Mouse (Mus musculus) v-Abl transformed pro-B cells (cell line): ENCODE measurements around the gene Egr2.

ENCODE experiments used
- in situ Hi-C, 2 experiments: fragments of 400-800 bp; cut with MboI; formaldehyde crosslinking; loops; one replicate each; pipeline ENCODE4 v1.15.1; 2025; ENCODE audit not compliant: unreplicated experiment in 2 of 2

The Egr2 gene

DNA sequence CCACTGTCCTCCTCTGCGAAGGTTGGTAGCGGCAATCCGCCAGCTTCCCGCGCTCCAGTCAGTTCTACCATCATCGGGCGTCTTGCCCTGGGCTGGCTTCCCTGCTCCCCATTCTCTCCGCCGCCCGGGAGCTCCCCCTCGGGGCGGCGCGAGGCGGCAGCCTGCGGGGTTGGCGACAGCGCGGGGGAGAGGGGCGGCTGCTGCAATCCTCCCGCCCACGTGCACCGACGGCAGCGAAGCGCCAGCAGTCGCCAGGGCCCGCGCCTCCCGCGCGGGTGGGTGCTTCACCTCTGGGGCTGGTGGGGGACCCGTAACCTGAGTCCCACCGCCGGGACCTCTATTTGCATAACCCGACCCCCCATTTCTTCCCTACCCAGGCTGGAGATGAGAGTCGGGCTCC, at the start of gene Egr2:
TSS of gene Egr2 (plus strand) at position 220 of the 400 bp plus-strand sequence.
- in situ Hi-C loops: loop anchor here (5.0 to 25.0 kb wide), 10 partner anchors 220 to 1802 kb away; partner anchors contain the start of genes A930033H14Rik (in 1 of the 2), Jmjd1c (in 1 of the 2) and Reep3 (in 1 of the 2)

DNA sequence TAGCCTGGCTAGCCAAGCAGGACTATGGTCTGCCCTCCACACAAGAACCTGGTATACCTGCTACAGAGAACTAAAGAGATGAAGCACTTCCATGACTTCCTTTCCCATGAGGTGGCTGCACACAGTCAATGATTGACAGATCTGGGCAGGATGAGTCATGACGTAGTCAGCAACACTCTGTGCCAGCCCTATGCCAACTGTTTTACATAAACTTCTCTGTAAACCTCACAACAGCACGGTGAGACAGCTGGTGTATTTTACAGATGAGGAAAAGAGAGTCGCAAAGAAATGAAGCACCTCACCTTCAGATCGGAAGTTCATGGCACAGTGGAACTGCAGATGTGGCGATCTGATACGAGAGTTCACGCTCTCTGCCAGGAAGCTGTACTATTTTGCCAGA, 47.8 kb upstream of the Egr2 start:
- in situ Hi-C loops: no loop called here

DNA sequence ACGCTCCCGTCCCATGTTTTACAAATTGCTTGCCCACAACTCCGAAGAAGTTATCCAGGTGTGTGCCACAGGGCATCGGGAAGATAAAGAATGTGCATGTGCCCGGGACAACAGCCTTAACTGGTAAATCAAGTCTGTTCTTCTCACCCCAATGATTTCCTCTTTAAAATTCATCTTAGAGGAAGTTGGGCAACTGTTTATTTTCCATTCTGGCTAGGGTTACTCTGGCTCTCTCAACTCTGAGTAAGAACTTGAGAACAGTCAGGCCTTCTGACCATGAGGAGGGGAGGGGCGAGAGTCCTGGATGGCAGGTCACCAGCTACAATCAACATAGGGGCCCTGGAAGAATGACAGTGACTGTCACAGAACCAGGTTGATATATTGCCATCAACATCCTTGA, 45.4 kb upstream of the Egr2 start:
- in situ Hi-C loops: no loop called here

DNA sequence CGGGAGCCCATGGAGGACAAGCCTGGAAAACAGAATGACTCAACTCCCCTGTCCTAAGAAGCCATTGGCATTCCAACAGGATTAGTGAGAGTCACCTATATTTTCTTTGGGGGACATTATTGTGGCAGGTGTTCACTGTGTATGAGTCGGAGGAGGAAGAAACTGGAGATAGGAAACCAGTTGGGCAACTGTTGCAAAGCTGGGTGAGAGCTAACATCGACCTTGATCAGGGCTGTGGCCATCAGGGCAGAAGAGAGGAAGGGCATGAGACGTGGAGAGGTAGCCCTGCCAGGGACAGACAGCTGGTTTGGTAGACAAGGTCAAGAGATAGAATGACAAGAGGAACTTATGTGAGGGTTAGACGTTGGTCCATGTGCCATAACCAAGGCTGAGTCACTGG, 44.6 kb upstream of the Egr2 start:
- in situ Hi-C loops: no loop called here

DNA sequence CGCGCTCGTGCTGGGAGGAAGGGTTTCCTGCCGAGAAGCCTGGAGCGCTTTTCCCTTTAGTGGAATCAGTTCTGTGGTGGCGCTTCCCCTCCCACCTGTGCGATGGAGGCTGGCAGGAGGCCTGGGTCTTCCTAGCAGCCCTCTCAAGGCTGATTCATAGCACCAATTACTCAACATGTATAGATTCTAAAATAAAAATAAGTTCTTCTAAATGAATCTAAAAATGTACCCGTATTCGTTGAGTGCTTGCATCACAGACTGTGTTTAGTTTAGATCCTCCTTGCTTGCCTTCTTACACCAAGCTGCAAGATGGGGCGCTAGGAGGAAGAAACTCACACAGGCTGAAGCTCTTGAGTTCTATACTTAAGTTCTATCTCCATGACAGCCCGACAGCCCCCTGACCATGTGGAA, 43.1 kb upstream of the Egr2 start:
- in situ Hi-C loops: no loop called here

DNA sequence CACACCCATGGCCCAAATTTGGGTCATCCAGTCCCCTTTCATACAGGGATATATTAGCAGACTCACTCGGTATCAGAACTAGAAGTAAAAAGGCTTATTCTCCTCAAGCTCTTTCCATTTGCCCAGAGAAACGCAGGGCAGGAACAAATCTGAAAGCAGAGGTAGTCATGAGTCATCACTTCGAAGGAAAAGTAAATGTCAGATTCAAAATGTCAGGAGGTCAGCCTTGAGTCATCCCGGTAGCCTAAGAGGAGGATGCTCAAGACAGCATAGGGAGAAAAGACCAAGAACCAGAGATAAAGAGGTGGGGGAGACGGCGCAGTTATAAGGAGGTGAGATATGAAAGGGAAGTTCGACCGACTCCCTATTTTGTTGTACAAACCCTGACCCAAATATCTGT, 41.7 kb upstream of the Egr2 start:
- in situ Hi-C loops: no loop called here

DNA sequence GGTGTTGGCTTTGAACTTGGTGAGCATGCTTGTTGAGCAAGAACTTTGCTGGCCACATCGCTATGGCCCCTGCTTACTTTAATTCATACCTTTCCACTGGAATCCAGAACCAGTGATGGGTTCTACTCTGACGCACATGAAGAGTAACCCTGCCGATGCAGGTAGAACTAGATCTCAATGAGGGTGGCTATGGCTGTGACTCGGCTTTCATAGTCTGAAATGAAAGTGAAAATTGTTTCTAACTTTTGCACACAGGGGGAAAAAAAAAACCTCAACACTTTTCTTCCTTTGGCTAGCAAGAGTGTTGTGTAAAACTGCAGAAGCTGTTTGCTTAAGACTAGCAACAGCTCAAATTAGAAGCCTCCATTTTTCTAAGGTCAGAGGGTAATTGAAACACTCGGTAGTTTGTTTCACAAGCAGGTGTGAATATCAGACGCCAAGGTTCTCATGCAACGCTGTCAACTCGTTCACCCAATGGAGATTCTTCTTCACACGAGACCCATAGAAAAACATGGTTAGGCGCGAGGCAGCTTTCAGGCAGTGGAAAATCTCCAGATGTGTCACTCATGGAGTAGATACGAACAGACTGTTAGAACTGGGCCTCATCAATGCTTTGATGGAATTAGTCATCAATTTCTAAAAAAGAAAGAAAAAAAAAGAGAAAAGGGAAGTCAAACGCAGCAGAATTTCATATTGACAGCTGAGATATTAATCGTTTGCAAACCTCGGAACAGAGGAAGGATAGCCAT, 38.0 kb upstream of the Egr2 start:
- in situ Hi-C loops: no loop called here

DNA sequence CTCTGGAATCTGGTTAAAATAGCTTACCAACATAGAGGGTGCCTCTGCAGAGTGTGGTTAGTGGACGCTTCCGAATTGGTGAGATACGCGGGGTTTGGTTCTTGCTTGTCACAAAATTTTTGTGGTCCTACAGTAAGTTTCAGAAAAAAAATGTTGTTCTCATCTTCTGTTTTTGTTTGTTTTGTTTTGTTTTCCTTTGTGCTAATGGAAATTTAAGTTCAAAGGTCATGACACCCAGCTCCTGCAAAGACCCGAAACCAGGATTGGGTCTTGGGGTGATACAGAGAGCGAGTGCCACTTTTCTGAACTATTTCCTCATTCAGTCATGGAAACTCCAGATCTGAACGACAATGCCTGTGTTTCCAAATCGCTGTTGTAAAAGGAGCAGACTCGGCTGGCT, 37.3 kb upstream of the Egr2 start:
- in situ Hi-C loops: no loop called here

DNA sequence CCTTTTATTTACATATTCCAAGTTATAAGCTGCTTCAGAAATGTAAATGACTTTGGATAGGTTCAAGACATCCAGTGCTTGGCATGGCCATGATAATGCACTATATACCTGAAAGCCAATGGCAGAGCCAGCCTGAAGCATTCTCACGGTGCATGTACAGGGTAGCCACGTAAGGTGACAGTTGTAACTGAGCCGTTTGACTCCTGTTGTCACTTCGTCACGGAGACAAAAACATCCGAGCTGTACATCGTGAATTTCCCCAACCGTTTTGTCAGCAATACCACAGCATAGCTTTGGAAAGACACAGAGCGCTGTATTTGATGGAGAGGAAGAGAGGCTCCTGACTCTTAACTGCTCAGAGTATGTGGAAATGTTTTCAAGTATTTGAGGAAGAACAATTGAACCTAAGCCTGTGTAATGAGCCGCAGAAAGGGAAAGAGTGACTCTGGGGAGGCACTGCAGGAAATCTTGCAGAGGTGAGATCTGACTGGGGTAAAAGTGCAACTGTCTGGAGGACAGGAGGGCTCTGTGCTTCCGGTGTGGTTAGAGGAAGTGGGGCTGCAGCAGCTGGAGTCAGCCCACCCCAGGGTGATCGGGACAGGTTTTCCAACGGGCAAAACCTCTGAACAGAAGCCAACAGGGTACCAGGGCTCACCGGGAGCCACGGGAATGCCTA, 31.8 kb upstream of the Egr2 start:
- in situ Hi-C loops: no loop called here

DNA sequence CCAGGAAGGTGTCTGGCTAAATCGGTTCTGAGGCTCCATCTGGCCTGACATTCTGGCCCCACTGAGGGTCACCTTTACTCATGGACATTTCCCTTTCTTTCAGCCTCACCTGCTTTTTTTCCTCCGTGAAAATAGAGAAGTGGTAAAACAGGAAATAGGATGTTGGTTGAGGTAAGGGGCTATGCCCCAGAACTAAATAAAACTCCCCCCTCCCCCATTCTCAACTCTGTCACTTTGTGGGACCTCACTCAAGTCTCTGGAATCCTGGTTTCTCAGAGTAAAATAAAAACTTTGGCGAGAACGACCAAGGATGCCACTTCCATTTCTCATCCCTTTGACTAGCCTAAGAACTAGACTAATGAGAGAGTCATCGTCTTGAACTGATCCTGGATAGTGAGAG, 31.2 kb upstream of the Egr2 start:
- in situ Hi-C loops: no loop called here

DNA sequence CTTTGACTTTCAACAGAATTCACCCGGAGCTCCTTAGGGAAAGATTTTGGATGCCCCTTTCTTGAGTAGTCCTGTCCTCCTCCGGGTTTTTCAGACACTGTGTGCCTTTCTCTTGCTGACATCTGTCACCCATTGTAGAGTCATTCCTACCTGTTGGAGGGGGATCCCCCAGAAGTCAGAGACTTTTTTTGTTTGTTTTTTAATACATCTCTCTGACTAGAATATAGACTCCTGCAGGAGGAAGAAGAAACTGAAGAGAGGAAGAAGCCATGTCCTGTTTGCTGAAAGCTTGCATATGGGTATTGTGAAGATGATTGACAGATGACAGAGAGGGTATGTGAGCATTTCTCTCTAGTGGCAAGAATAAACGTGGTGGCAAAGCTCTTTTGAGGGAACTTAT, 30.0 kb upstream of the Egr2 start:
- in situ Hi-C loops: no loop called here

DNA sequence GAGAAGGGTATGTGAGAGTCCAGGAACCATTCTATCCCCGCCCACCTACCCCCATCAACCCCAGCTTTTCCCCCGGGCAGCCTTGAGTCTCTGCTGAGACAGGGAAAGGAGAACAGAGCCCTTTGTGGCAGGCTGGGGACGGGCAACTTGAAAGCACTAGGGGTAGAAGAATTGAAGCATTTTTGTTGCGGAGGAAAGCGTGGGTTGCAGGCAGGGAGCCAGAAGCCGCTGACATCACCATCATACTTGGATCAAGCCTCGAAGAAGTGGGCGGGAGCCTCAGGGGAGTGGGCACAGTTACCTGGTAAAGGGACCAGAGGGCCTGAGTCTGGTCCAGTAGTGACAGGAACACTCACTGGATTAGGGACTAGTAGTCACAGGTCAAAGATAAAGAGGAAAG, 23.1 kb upstream of the Egr2 start:
- in situ Hi-C loops: loop anchor here in 1 of 2 experiments (10.0 kb wide), 1 partner anchor 187 kb away; no protein-coding TSS in a partner anchor

DNA sequence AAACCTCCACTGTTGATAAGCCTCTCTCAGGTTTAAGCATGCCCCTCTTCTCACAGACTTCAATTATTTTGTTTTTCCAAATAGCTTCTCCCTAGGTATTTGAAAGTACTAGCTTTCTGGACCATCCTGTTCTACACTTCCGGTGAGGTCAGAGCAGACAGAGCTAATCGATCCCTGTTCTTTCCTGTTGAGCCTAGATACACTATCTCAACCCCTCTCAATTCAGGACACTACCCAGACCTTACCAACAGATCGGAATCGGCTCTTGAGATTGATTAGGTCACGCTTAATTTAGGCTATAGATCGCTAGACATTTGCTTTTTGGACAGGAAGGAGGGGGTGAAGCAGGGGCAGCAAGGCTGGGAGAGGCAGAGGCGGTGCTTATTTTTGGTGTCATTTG, 22.4 kb upstream of the Egr2 start:
- in situ Hi-C loops: loop anchor here in 1 of 2 experiments (10.0 kb wide), 1 partner anchor 188 kb away; no protein-coding TSS in a partner anchor

DNA sequence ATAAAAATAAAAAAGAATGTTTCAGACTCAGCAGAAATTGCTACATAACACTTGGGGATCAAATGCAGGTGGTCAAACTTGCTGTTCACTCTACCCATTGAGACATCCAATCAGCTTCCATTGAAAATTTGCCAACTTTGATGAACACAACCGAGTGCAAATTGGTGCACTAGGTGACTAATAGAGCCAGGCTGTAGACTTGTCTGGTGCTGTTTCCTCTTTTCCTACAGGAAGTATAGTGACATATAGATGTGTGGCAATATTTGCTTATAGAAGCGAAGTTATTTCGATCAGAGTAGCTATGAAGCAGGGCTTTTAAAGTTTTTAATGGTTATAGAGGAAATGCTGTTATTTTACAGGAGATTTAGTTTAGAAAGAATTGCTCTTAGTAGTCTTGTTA, 16.5 kb upstream of the Egr2 start:
- in situ Hi-C loops: loop anchor here in 1 of 2 experiments (10.0 kb wide), 1 partner anchor 194 kb away; no protein-coding TSS in a partner anchor

DNA sequence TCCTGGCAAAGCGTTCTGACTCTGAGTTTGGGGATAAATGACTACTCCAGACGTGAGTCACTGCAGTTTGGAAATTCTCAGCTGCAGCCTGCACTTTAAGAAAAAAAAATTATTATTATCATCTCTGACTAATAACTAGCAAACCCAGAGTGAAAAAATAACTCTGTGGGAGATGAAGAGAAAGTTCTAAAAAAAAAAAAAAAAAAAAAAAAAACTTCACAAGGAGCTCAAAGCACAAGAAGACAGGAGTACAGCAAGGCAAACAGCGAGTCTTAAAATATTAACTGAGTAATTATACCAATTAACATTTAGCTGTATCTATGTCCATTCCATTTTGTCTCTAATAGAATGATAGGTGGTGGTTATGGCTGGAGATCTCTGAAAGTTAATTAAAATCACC, 11.1 kb upstream of the Egr2 start:
- in situ Hi-C loops: no loop called here

DNA sequence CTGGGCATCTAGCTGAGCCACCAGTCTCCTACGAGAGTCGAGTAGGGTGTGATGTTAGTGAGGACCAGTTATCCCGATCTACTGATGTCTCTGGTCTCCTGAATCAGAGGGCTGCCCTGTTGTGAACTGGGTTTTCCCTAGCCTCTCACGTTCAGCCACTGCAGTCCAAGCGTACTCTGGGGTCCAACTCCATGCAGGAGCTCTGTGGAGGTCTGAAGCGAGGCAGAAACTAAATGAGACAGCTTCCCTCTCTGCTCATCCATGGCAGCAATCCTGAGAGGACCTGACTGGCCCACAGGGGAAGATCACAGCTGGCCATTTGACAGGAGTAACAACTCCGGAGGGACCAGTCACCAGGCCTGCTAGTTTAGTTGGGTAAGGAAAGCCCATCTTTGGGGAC, 10.6 kb upstream of the Egr2 start:
- in situ Hi-C loops: loop anchor here (25.0 kb wide), 4 partner anchors 437 to 1813 kb away; partner anchors contain the start of genes A930033H14Rik (in 1 of the 2), Jmjd1c (in 1 of the 2) and Reep3 (in 1 of the 2)

DNA sequence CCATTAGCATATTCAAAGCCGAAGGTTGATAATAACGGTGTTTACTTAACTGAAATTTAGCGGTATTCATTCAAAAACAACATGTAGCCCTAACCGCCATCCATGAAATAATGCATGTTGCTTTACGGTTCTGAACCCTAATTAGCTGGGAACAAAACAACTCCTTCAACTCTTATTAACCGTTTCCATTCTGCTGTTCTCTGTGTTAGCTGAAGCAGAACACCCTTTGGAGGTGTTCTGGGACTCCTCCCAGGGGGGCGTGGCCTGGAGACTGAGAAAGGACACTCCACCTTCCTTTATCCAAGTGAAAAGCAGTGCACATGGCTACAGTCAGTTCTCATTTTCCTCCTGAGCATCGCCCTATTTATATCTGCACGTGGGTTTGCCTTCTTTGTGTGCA, 8.8 kb upstream of the Egr2 start:
- in situ Hi-C loops: loop anchor here (25.0 kb wide), 4 partner anchors 439 to 1811 kb away; partner anchors contain the start of genes A930033H14Rik (in 1 of the 2), Jmjd1c (in 1 of the 2) and Reep3 (in 1 of the 2)

DNA sequence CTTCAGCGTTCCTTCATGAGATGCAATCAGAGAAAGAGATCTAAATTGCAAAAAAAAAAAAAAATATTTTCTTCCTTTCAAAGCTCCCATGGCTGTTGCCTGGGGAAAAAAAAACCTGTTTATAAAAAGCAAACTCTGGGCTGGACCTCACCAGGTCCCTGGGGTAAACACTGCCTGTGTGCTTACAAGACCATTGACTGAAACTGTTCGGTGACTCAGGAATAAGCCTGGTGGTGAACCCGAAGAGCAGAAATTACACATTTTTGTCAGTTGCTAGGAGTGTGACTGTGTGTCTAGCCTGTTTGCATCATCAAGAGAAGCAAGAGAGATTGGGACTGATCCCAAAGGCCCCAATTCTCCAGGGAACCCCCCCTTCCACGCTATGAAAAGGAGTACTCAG, 5.5 kb upstream of the Egr2 start:
- in situ Hi-C loops: loop anchor here (5.0 to 25.0 kb wide), 7 partner anchors 215 to 1808 kb away; partner anchors contain the start of genes A930033H14Rik (in 1 of the 2), Jmjd1c (in 1 of the 2) and Reep3 (in 1 of the 2)

DNA sequence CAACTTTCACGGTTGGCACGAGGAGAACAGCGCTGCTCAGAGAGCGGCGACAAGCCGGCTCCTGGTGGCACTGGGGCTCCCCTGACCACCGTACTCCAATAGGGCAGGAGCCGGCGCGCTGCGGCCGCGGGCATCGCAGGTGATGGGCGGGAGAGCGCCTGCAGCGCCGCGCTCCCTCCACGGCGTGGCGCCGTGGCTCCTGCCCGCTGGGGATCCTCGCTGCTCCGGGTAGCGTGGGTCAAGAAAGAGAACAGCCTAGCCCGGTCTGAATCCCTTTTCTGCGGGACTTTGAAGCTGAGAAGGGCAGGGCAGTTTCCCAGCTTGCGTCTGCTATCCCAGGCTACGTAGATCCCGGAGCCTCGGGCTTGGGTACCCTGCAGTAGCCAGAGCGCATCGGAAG, 697 bp downstream of the Egr2 start:
- in situ Hi-C loops: loop anchor here (5.0 to 25.0 kb wide), 10 partner anchors 221 to 1801 kb away; partner anchors contain the start of genes A930033H14Rik (in 1 of the 2), Jmjd1c (in 1 of the 2) and Reep3 (in 1 of the 2)

DNA sequence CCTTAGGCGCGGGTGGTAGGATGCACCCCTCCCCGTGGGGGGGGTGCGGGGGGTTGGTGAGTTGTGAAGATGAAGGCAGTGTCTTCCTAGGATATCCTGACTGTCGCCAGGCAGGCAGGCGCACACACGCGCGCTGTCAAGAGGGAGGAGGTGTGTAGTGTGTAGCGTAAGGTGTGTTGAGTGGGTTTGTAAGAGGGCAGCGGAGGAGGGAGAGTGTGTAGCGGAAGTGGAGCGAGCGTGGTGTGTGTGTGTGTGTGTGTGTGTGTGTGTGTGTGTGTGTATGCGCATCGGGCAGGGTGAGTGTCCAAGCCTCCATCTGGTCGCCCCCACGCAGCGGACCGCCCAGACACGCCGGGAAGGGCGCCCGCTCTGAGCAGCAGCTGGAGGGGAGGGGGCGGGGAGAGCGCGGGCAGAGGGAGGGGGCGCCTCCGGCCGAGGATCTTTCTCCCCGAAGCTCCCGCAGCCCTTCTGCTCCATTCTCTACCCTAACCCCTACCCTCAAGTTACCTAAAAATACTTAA, 1.4 kb downstream of the Egr2 start:
- in situ Hi-C loops: loop anchor here (5.0 to 25.0 kb wide), 10 partner anchors 222 to 1801 kb away; partner anchors contain the start of genes A930033H14Rik (in 1 of the 2), Jmjd1c (in 1 of the 2) and Reep3 (in 1 of the 2)
